Mouse (Mus musculus): Measurements from ENCODE around the gene March4.

The March4 gene

GRCm38 (mm10) chr1:72390420-72390819 lies 146.3 kb downstream of the March4 start:
- DNase-seq (ENCODE audit: low spot score): no peak

- no peak for DNase-seq (ENCODE audit: low spot score)
Measured at GRCm38 (mm10) chr1:72383651-72384050, 153.1 kb downstream of the March4 start.

GRCm38 (mm10) chr1:72383056-72383455 lies 153.7 kb downstream of the March4 start:
- DNase-seq (ENCODE audit: low spot score): no peak

- DNase-seq (ENCODE audit: low spot score): no peak
Measured at GRCm38 (mm10) chr1:72380544-72380943, 156.2 kb downstream of the March4 start.

GRCm38 (mm10) chr1:72379752-72380353 lies 156.9 kb downstream of the March4 start:
- no peak for DNase-seq (ENCODE audit: low spot score)

- no peak for DNase-seq (ENCODE audit: low spot score)
Measured at GRCm38 (mm10) chr1:72378151-72378550, 158.6 kb downstream of the March4 start.

Measured in yolk sac, embryonic 10.5 days (tissue).